Mouse (Mus musculus) cerebellum, adult 2 months (tissue): ENCODE results near the gene Aprt. TPM values are rescaled to one million over a fixed set of nuclear protein-coding genes. Genes with fewer than 3 reads are reported as not detected.

Experiments
- DNase-seq, 2 experiments: peaks; one replicate each; pipeline ENCODE4 v3.0.0; 2021
- H3K27ac ChIP-seq: fragments of 200-500 bp; 2 replicates; pipeline ENCODE4 v1.5.1; 2012; ENCODE audit warnings: low read length, control low read depth, inconsistent platforms; ENCODE audit not compliant: insufficient read depth
- H3K27me3 ChIP-seq: fragments of 200-500 bp; 2 replicates; pipeline ENCODE4 v1.6.1; 2012; ENCODE audit warnings: inconsistent platforms, mild to moderate bottlenecking, low read length, moderate library complexity; ENCODE audit not compliant: control insufficient read depth, insufficient read depth
- H3K4me1 ChIP-seq: fragments of 200-500 bp; 2 replicates; pipeline ENCODE4 v1.6.1; 2011; ENCODE audit warnings: low read length; ENCODE audit not compliant: control insufficient read depth, insufficient read depth
- H3K4me3 ChIP-seq: fragments of 200-500 bp; replicated peaks from 2 replicates; pipeline ENCODE3; 2011; ENCODE audit warnings: mild to moderate bottlenecking, low read depth, low read length, control low read depth; ENCODE audit not compliant: insufficient read depth
- CTCF ChIP-seq: fragments of 200-500 bp; IDR thresholded peaks from 2 replicates; pipeline ENCODE4 v1.5.1; 2011; ENCODE audit warnings: low read depth, mild to moderate bottlenecking, control low read depth, low read length, moderate library complexity, borderline replicate concordance; ENCODE audit not compliant: insufficient read depth
- POLR2A ChIP-seq: fragments of 200-500 bp; IDR thresholded peaks from 2 replicates; pipeline ENCODE4 v1.6.1; 2011; ENCODE audit warnings: low read length, control low read depth, borderline replicate concordance; ENCODE audit not compliant: insufficient read depth
- WGBS: fragments of 180-500 bp; shearing (Covaris S2); methylation state at CpG from one replicate; pipeline ENCODE4 v1.1.7; 2018; 5-methylcytosine and 5-hydroxymethylcytosine counted together
- polyA plus RNA-seq: library from polyadenylated mRNA; depleted of rRNA; stranded (reverse); fragments of >200 nt; gene quantifications from 2 replicates; pipeline ENCODE4 v1.2.3, GENCODE M21; 2012; rRNA removed

Gene Aprt
- polyA plus RNA-seq, 1 experiment = 52.9 TPM

DNA sequence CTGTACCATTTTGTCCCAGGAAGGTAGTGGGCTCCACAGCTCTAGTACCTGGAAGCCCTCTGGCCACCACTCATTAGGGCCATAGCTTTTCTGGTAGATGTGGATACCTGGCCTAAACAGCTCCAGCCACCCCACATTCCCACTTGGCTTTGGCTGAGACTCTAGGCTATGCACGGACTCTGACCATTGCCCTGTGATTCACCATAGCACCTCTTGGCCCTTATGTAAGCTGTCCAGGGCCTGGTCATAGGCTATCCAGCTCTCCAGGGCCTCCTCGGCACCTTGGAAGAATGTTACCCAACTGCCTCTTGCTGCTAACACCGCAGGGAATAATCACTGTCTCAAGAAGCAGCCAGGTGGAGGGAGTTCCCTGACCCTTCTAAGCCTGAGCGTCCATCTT lies 47.5 kb downstream of the Aprt start:
- Histone ChIP-seq H3K4me3 (no peak overlapping the region), H3K27me3 (no peaks in the 10 kb centered on the region), H3K4me1 (0 out of 2 replicates have a peak, but pooled peaks cover 6% of the 10 kb centered on the region), H3K27ac (no peak overlapping the region)
- no peak for TF ChIP-seq CTCF
- no peak for TF ChIP-seq POLR2A
- DNase-seq = no peak
- WGBS = 90% methylated on average over 4 of the region's 4 CpGs

DNA sequence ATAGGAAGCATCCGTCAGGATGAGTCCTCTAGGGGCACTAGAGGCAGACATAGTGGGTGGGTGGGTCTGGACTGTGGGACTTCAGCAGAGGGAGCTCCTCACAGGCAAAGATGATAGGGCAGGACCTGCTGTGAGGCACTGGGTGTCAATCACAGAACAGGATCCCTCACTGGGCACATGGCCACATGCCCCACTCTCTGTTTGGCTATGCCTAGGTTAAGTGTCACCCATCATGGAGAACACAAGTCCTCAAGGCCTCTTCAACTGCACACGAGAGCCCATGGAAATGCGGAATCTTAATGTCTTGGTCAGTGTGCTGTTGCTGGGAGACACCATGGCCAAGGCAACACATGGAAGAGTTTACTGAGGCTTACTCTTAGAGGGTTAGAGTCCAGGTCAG lies 48.8 kb downstream of the Aprt start:
- TF ChIP-seq POLR2A = no peak
- no peak for TF ChIP-seq CTCF
- Histone ChIP-seq H3K27me3 (no peaks in the 10 kb centered on the region), H3K4me1 (0 out of 2 replicates have a peak, but pooled peaks cover 14% of the 10 kb centered on the region), H3K4me3 (no peak overlapping the region), H3K27ac (no peak overlapping the region)
- 94% methylated on average over 3 of the region's 3 CpGs for WGBS
- DNase-seq = no peak

DNA sequence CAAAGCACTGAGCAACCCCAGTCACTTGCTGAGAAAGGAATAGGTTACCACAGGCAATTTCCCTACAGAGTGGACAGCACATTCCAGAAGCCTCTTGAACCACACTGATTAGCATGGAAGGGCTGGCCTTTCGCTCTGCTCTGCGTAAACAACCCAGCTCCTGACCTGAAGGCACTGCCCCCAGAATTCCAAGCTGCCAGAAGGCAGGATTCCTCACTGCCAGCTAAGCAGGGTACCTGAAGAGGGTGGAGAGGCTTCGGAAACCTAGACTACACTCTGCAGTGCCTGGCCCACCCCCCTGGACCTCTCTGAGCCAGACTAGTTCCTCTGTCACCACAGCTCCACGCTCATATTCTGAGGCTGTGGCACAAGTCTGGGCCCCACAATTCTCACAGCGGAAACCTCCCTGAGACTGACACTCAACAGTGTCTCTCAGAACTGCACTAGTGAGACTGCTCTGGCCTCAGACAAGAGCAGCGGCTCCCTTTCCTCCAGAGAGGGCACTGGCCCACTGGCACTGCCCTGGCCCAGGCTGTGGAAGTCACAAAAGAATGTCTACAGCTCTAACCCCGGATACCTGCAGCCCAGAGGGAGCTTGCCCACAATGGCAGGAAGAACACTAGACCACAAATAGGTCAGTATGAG lies 50.1 kb downstream of the Aprt start:
- no peaks in the 10 kb centered on the region for H3K27me3 ChIP-seq
- no peak for DNase-seq
- H3K4me1 ChIP-seq = 0 out of 2 replicates have a peak, but pooled peaks cover 14% of the 10 kb centered on the region
- H3K4me3 ChIP-seq = no peak overlapping the region
- WGBS = 83% methylated on average over 7 of the region's 7 CpGs
- TF ChIP-seq CTCF (no peak), POLR2A (no peak)
- no peak overlapping the region for H3K27ac ChIP-seq

DNA sequence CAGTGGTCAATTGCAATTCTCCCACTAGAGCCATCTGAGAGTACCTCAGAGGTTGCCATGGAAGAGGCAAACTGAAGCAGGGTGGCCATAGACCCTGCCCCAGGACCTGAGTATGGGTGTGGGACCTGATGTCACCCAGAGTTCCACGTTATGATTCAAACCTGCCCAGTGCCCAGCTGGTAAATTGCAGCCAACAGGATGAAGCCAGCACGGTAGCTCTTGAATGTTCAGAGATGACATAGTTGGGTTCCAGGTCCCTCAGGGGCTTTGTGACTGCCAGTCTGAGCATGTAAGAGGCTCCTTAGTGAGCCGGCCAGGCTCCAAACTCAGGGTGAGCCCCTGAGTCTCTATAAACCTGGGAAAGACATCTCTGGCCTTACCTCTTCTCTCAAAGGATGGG lies 50.6 kb downstream of the Aprt start:
- no peak overlapping the region for H3K4me3 ChIP-seq
- no peak for DNase-seq
- WGBS = 74% methylated on average over 3 of the region's 3 CpGs
- TF ChIP-seq CTCF (no peak), POLR2A (no peak)
- no peak overlapping the region for H3K27ac ChIP-seq
- H3K4me1 ChIP-seq = 0 out of 2 replicates have a peak, but pooled peaks cover 14% of the 10 kb centered on the region
- H3K27me3 ChIP-seq = no peaks in the 10 kb centered on the region

DNA sequence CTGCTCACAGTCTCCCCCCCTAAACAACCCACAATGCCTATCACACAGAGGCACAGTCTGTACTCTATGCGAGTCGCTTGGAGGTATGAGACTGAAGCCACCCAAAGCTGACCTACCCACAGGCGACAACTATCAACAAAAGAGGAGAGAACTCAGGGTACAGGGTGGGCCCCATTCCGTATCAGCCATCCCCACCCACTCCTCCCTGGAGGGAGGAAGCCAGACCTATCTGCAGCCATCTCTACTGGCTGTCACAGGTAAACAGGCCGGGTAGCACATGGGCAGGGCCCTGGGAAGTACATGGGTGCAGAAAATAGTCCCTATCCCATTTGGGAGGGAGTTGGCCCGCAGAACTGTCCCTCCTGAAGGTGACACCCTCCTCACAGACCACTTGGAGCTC lies 51.7 kb downstream of the Aprt start:
- WGBS = 86% methylated on average over 6 of the region's 6 CpGs
- 0 out of 2 replicates have a peak, but pooled peaks cover 14% of the 10 kb centered on the region for H3K4me1 ChIP-seq
- TF ChIP-seq POLR2A (no peak), CTCF (no peak)
- no peak for DNase-seq
- H3K27me3 ChIP-seq = no peaks in the 10 kb centered on the region
- no peak overlapping the region for H3K4me3 ChIP-seq
- H3K27ac ChIP-seq = no peak overlapping the region

Other genes starting within 250 kb of the Aprt start
- gene Trhr2, start 216.2 kb downstream of the Aprt start, polyA plus RNA-seq = 0.63 and 1.8 TPM in 2 replicates
- 39.2 and 40.1 TPM in 2 replicates for gene Zc3h18, start 200.3 kb downstream of the Aprt start, polyA plus RNA-seq
- 0.27 and 0.49 TPM in 2 replicates for gene Il17c, start 154.9 kb downstream of the Aprt start, polyA plus RNA-seq
- gene Cyba, start 144.0 kb downstream of the Aprt start, polyA plus RNA-seq = 12.0 and 15.5 TPM in 2 replicates
- gene Mvd, start 133.5 kb downstream of the Aprt start, polyA plus RNA-seq = 43.6 and 45.2 TPM in 2 replicates
- gene Snai3, start 116.2 kb downstream of the Aprt start, polyA plus RNA-seq = 0.13 TPM in 1 of 2 replicates, not detected in the other
- gene Rnf166, start 100.8 kb downstream of the Aprt start, polyA plus RNA-seq = 65.9 and 69.4 TPM in 2 replicates
- 45.0 and 49.7 TPM in 2 replicates for gene Ctu2, start 100.8 kb downstream of the Aprt start, polyA plus RNA-seq
- 4.2 and 4.5 TPM in 2 replicates for gene Piezo1, start 25.6 kb downstream of the Aprt start, polyA plus RNA-seq
- gene Cdt1, start 8.9 kb downstream of the Aprt start, polyA plus RNA-seq = 7.6 and 8.8 TPM in 2 replicates
- gene Galns, start 34.6 kb upstream of the Aprt start, polyA plus RNA-seq = 8.5 and 8.7 TPM in 2 replicates
- gene Trappc2l, start 34.7 kb upstream of the Aprt start, polyA plus RNA-seq = 199 and 206 TPM in 2 replicates
- not detected in 2 replicates for gene Pabpn1l, start 45.8 kb upstream of the Aprt start, polyA plus RNA-seq
- gene Cbfa2t3, start 122.2 kb upstream of the Aprt start, polyA plus RNA-seq = 17.7 and 21.6 TPM in 2 replicates
- gene Acsf3, start 198.6 kb upstream of the Aprt start, polyA plus RNA-seq = 33.0 and 33.6 TPM in 2 replicates